Mouse (Mus musculus) ES-Bruce4 (cell line): ENCODE measurements at regions not wholly inside any gene's neighbourhood (a gene's known extent, or its start where the extent isn't known, plus 50 kb on each side); places are given as distances from the start of the nearest gene placed in this dataset.

Source experiments
- CTCF ChIP-seq: IDR thresholded peaks from one replicate; pipeline ENCODE4 v1.8.1; 2011; ENCODE audit warnings: low read depth, low read length
- POLR2A ChIP-seq: IDR thresholded peaks from one replicate; pipeline ENCODE4 v1.8.1; 2011; ENCODE audit warnings: low read length; ENCODE audit not compliant: insufficient read depth

GRCm38 (mm10) chr4:29466315-29466714 lies 653.4 kb downstream of the Epha7 start:
- no peak for TF ChIP-seq CTCF
- TF ChIP-seq POLR2A = no peak
